Mouse (Mus musculus) forelimb bud, embryonic 11.5 days (tissue): ENCODE measurements around the gene Samhd1.

Experiments
- DNase-seq: peaks from one replicate; pipeline ENCODE4 v3.0.0-alpha.2; 2012; ENCODE audit warnings: low read depth, low spot score

The Samhd1 gene

GRCm38 (mm10) chr2:157136646-157137045, 1.6 kb upstream of the Samhd1 start:
- no peak for DNase-seq

GRCm38 (mm10) chr2:157136176-157136575, 1.1 kb upstream of the Samhd1 start:
- no peak for DNase-seq

GRCm38 (mm10) chr2:157135529-157136120, 560 bp upstream of the Samhd1 start:
- DNase-seq = no peak

GRCm38 (mm10) chr2:157134479-157134931, 560 bp downstream of the Samhd1 start:
- peak; percentile 34 for DNase-seq

GRCm38 (mm10) chr2:157133769-157134478, 1.1 kb downstream of the Samhd1 start:
- DNase-seq = no peak

DNA sequence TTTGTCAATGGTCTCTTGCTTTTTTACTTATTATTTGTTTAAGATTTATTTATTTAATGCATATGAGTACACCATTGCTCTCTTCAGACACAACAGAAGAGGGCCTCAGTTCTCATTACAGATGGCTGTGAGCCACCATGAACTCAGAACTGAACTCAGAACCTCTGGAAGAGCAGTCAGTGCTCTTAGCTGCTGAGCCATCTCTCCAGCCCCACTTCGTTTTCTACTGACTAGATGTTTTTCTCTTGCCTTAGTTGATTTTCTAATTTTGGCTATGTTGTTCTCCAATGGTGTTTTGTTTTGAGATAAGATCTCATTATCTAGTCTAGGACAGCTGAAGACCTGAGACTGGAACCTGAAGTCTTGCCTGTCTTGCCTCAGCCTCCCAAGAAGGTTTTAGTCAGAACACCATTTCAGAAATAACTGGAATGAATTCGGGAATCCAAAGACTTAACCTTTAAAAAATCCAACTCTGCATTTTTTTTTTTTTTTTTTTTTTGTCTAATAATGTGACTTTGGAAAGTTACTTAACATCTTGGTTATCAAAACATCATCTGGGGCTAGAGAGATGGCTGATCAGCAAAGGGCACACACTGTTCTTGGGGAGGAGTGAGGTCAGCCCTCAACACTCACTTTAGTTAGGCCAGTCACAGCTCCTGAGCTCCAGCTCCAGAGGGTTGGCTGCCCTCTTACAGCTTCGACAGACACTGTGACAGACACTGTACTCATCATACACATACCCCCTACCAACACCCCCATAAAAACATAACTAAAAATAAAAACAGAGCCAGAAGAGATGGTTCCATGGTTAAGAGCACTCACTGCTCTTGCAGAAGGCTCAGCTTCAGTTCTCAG, 2.2 kb downstream of the Samhd1 start:
- no peak for DNase-seq

DNA sequence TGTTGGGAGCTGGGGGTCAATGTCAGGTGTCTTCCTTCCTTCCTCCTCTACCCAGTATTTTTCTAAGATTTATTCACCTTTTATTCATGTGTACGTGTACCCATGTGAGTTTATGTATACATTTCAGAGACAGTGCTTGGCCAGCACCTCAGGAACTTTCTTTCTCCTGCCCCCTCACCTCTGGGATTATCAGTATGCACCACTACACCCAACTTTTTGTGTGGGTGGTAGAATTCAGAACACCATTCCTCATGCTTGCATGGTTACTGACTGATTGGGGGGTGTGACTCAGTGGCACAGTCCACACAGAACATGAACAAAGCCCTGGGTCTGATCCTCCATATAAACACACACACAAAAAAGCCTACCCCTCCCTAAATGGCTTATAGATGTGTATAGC, 3.0 kb downstream of the Samhd1 start:
- no peak for DNase-seq

DNA sequence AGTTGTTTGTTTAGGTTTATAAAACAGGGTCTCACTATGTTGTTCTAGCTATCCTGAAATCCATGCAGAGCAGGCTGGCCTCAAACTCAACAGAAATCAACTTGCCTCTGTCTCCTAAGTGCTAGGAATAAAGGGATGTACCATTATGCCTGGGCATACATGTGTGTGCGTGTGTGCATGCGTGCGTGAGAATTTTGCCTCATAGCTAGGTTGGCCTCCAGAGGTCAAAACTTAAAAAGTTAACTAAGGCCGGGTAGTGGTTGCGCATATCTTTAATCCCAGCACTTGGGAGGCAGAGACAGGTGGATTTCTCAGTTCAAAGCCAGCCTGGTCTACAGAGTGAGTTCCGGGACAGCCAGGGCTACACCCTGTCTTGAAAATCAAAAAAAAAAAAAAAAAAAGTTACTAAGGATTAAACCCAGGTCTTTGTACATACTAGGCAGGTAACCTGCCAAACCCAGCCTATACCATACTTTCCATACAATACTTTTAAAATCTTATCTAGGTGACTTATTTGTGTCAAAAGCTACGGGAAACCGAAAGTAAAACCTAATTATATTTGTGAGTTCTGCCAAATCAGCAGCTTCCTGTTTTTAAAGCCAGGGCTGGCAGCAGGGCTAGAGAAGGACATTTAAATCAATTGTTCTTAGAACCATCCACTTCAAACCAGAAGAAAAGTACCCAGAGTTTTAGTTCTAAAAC, 4.1 kb downstream of the Samhd1 start:
- no peak for DNase-seq

DNA sequence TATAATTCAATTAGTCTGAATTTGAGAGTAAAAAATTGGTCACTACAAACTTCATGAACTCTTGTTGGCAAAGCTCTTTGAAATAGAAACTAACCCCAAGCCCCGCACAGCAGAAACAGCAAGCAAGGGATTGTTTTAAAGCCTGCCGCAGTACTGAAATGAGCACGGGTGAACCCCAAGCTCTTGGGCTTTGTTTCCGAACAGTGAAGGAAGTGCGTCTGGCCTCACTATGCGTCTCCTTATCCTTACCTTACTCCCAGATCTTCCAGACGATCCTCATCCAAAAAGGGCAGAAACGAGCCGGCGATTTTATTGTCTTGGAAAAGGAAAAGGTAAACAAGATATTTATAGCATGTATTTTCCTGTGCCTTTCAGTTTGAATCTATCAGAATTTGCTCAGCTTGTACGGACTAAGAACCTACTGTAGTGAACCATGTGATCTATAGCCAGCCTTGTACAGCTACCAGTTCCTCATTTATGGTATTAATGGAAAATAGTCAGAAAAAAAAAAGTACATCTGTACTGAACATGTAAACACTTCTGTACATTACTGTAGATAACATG, 5.4 kb downstream of the Samhd1 start:
- no peak for DNase-seq

DNA sequence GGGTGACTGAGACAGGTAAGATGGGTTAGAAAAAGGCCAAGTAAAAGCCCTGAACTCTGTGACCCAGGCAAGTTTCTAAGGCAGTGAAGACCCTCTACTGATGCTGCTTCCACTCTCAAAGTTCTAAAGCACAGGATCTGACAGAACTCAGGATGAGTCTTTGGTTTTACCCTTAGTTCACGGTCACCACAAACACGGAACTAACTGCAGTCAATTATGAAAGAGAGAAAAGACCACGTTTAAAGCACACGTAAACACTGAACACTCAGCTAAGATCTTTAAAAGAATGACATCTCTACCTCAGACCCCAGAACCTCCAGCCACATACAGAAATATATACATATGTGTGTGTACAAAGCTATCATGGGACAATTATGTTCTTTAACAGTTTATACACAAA, 6.0 kb downstream of the Samhd1 start:
- DNase-seq = no peak

DNA sequence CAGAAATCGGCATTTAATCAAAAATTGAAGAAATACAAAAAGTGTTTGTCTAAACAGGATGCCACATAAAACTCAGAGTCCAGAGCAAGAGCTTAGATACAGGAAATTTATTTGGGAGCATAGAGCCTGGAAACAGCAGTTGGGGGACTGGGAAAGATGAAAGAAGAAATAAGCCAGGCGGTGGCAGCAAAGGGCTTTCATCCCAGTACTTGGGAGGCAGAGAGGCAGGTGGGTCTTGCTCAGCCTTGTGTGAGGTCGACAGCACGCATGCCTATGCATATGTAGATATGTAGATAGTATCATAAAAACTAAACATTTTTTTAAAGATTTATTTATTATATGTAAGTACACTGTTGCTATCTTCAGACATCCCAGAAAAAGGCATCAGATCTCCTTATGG, 7.0 kb downstream of the Samhd1 start:
- DNase-seq = no peak

- DNase-seq = no peak
Measured at GRCm38 (mm10) chr2:157127370-157127769, 7.7 kb downstream of the Samhd1 start.

DNA sequence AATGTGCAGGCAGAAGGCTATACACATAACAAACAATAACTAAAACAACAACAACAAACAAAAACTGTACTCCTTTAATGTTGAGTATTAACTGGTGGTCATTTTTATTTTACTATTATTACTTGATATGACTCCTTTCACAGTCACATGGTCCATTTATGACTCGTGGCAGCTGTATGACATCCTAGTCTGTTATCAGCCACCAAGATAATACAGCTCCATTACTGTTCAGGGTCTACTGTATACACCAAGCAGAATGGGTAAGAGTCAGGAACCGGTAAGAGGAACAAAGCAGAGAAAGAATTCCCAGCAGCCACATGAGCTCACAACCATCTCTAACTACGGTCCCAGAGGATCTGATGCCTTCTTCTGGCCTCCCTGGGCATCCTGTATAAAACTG, 9.8 kb downstream of the Samhd1 start:
- no peak for DNase-seq

GRCm38 (mm10) chr2:157121766-157122165, 13.3 kb downstream of the Samhd1 start:
- DNase-seq = no peak

- DNase-seq = no peak
Measured at GRCm38 (mm10) chr2:157119075-157119474, 16.0 kb downstream of the Samhd1 start.

- no peak for DNase-seq
Measured at GRCm38 (mm10) chr2:157118556-157118955, 16.5 kb downstream of the Samhd1 start.

- peak; percentile 43 for DNase-seq
Measured at GRCm38 (mm10) chr2:157116964-157117363, 18.1 kb downstream of the Samhd1 start.

GRCm38 (mm10) chr2:157108236-157108635, 26.8 kb downstream of the Samhd1 start:
- DNase-seq = no peak

- DNase-seq = no peak
Measured at GRCm38 (mm10) chr2:157104454-157104853, 30.6 kb downstream of the Samhd1 start.

DNA sequence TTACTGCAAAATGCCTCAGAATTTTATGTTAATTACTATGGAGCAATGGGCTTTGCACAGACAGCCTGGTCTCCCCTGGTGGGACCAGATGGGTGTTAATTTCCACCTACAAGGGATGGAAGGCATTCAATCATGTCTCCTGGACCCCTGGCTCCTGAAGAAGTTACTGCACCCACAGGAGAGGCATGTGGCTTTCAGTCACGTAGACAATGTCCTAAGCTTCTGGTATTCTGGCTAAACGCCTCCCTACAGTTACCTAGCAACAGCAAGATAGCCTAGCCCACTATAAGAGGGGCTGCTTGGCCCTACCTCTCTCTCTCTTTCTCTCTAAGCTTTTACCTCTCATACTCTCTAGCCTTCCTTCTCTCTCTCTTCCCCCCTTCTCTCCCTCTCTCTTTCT, 32.8 kb downstream of the Samhd1 start:
- no peak for DNase-seq

DNA sequence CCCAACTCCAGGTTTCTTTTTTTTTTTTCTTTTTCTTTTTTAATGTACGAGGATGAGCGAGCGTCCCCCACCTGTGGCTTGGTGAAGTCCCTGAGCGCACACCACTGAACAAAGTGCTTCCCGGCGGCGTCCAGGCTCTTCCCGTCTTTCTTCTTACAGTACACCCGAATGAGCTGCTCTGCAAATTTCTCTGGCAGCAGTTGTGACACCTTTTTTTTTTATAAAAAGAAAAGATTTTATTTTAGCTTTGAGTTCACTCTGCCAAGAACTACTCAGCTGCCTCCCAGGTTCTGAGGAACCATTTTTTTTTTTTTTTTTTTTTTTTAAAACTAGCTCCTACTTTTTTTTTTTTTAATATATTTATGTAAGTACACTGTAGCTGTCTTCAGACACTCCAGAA, 33.4 kb downstream of the Samhd1 start:
- no peak for DNase-seq

DNA sequence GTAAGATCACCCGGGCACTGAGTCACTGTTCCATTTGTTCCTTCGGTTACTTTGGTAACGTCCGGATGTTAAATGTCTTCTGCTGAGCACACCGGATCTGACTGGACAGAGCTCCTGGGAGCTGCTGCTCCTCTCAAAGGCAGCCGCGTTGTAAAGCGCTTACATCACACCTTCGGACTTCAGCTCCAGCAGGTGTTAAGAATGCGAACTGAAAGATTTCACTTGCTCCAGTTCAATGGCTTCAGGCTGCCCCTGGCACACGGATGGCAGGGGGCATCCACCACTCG, 34.8 kb downstream of the Samhd1 start:
- DNase-seq = no peak
